Mouse (Mus musculus) bone marrow, adult 2 months (tissue): ENCODE data around the gene Cd209f.

Experiments used
- CTCF ChIP-seq: fragments of 200-500 bp; IDR thresholded peaks from 2 replicates; pipeline ENCODE4 v1.5.1; 2011; ENCODE audit warnings: low read length, control low read depth; ENCODE audit not compliant: control insufficient read depth, insufficient read depth
- POLR2A ChIP-seq: fragments of 200-500 bp; IDR thresholded peaks from 2 replicates; pipeline ENCODE4 v1.6.1; 2011; ENCODE audit warnings: low read depth, mild to moderate bottlenecking, control low read depth, low read length, borderline replicate concordance; ENCODE audit not compliant: control insufficient read depth

GRCm38 (mm10) chr8:4154878-4155277, 49.2 kb upstream of the Cd209f start:
- TF ChIP-seq POLR2A (no peak), CTCF (no peak)
